ENCODE assay signal across 31 mouse cellular contexts in genomic region chr3:37235025-37235424, GRCm38 (mm10). TPM values are rescaled to one million over a fixed set of nuclear protein-coding genes. Genes with fewer than 3 reads are reported as not detected.
A peak's percentile ranks its signal among the peaks of the same experiment; 100 is the strongest.
DNase-seq lines count a peak whose midpoint lies in the region; ATAC-seq and TF ChIP-seq lines count a peak whose summit lies in the region.
"Had no signal": no experiment of that assay in that cellular context is flagged by ENCODE, and none has a peak within 500 bp of the region (broad histone marks: within the 10 kb centered on the region; RNA-seq: fewer than 3 reads in every experiment).

No protein-coding gene starts in this region.

- H3ac ChIP-seq in C2C12 (ENCODE audit: control insufficient read depth, insufficient read length, low read depth): no peak overlapping the region

- H3K27ac ChIP-seq in kidney, embryonic 14.5 days (ENCODE audit: low read depth, low read length): no peak overlapping the region
- H3K27ac ChIP-seq in kidney, embryonic 16.5 days (ENCODE audit: low read length): no peak overlapping the region
- H3K27ac ChIP-seq: embryonic facial prominence, embryonic 13.5 days; embryonic facial prominence, embryonic 15.5 days; forebrain, embryonic 10.5 days; forebrain, embryonic 12.5 days had no signal

- H3K79me3 ChIP-seq in C2C12 (ENCODE audit: low read depth): no peaks in the 10 kb centered on the region

- no peak overlapping the region for H3K4me2 ChIP-seq in kidney, embryonic 14.5 days (replicated peaks; ENCODE audit: low read depth, low read length)
- H3K4me2 ChIP-seq in kidney, embryonic 16.5 days (replicated peaks; ENCODE audit: low read depth, low read length): no peak overlapping the region
- H3K4me2 ChIP-seq: embryonic facial prominence, embryonic 13.5 days; embryonic facial prominence, embryonic 15.5 days; forebrain, embryonic 12.5 days had no signal

- no peaks in the 10 kb centered on the region for H3K4me1 ChIP-seq in kidney, embryonic 14.5 days (ENCODE audit: control insufficient read depth, insufficient read depth, low read length)
- no peaks in the 10 kb centered on the region for H3K4me1 ChIP-seq in kidney, embryonic 16.5 days (ENCODE audit: insufficient read depth, low read length)
- H3K4me1 ChIP-seq: embryonic facial prominence, embryonic 13.5 days; embryonic facial prominence, embryonic 15.5 days; forebrain, embryonic 10.5 days had no signal

- H3K27me3 ChIP-seq in kidney, embryonic 14.5 days (ENCODE audit: control insufficient read depth, insufficient read depth, low read length): no peaks in the 10 kb centered on the region
- H3K27me3 ChIP-seq in kidney, embryonic 16.5 days (ENCODE audit: insufficient read depth, low read length): no peaks in the 10 kb centered on the region
- no peaks in the 10 kb centered on the region for H3K27me3 ChIP-seq in C2C12 (ENCODE audit: control insufficient read depth, insufficient read depth, insufficient read length)
- H3K27me3 ChIP-seq: CH12.LX; embryonic facial prominence, embryonic 13.5 days; embryonic facial prominence, embryonic 15.5 days; forebrain, embryonic 12.5 days had no signal

- H3K4me3 ChIP-seq in kidney, embryonic 14.5 days (ENCODE audit: low read length): no peak overlapping the region
- no peak overlapping the region for H3K4me3 ChIP-seq in kidney, embryonic 16.5 days (ENCODE audit: low read length)
- H3K4me3 ChIP-seq in C2C12 (ENCODE audit: insufficient read depth, poor library complexity, severe bottlenecking): no peak overlapping the region
- H3K4me3 ChIP-seq: embryonic facial prominence, embryonic 13.5 days; embryonic facial prominence, embryonic 15.5 days; erythroblast, embryonic 14.5 days; forebrain, embryonic 10.5 days; forebrain, embryonic 12.5 days had no signal

- ATAC-seq in kidney, embryonic 14.5 days (ENCODE audit: low FRiP score, low TSS enrichment): peak; percentile 73
- peak; percentile 76 for ATAC-seq in kidney, embryonic 16.5 days (ENCODE audit: low FRiP score, low TSS enrichment)
- ATAC-seq: activated CD4-positive, CD25-positive, alpha-beta regulatory T cell, adult 4 months; CD4-positive, CD25-positive, alpha-beta regulatory T cell, adult 4 months; forebrain, embryonic 14.5 days; forebrain, embryonic 16.5 days; Patski had no signal

- no peaks in the 10 kb centered on the region for H3K79me2 ChIP-seq in C2C12 (ENCODE audit: control insufficient read depth, insufficient read depth)

- no peak for DNase-seq in kidney, postnatal 25 days
- no peak for DNase-seq in kidney, adult 8-10 months
- DNase-seq in mesoderm, embryonic 11.5 days (ENCODE audit: low read depth, low spot score): peak; percentile 24
- DNase-seq in yolk sac, embryonic 10.5 days (ENCODE audit: low spot score): no peak
- DNase-seq in urinary bladder, postnatal 10 days (ENCODE audit: low spot score): no peak
- DNase-seq: adrenal gland, adult 8-10 months; adrenal gland, postnatal 14 days; adrenal gland, postnatal 36 days; cerebellum, adult 11 months; cerebellum, adult 18-20 months; cerebellum, adult 8-10 months; cerebellum, adult 9-11 months; cerebellum, postnatal 14 days; cerebellum, postnatal 36 days; embryo, embryonic 11 days had no signal

- WGBS in kidney, embryonic 14.5 days: 38% methylated on average over 4 of the region's 4 CpGs
- WGBS in kidney, embryonic 16.5 days: 34% methylated on average over 4 of the region's 4 CpGs

- no peak overlapping the region for H3K9ac ChIP-seq in kidney, embryonic 14.5 days (ENCODE audit: low read depth, low read length)
- H3K9ac ChIP-seq in kidney, embryonic 16.5 days (replicated peaks; ENCODE audit: low read length): no peak overlapping the region
- H3K9ac ChIP-seq: embryonic facial prominence, embryonic 13.5 days; embryonic facial prominence, embryonic 15.5 days; forebrain, embryonic 12.5 days had no signal

- TF ChIP-seq CTCF in C2C12 (IDR thresholded peaks at IDR 0.05; ENCODE audit: control insufficient read depth, insufficient read depth, insufficient read length): no peak

- no peaks in the 10 kb centered on the region for H3K9me3 ChIP-seq in kidney, embryonic 14.5 days (ENCODE audit: control insufficient read depth, low read length)
- no peaks in the 10 kb centered on the region for H3K9me3 ChIP-seq in kidney, embryonic 16.5 days (ENCODE audit: low read length)
- H3K9me3 ChIP-seq: embryonic facial prominence, embryonic 15.5 days; forebrain, embryonic 10.5 days; forebrain, embryonic 12.5 days; G1E had no signal

- H3K36me3 ChIP-seq in kidney, embryonic 14.5 days (ENCODE audit: control insufficient read depth, insufficient read depth, low read length): no peaks in the 10 kb centered on the region
- no peaks in the 10 kb centered on the region for H3K36me3 ChIP-seq in kidney, embryonic 16.5 days (ENCODE audit: insufficient read depth, low read length)
- no peaks in the 10 kb centered on the region for H3K36me3 ChIP-seq in C2C12 (ENCODE audit: control insufficient read depth, insufficient read depth)
- H3K36me3 ChIP-seq: embryonic facial prominence, embryonic 13.5 days; embryonic facial prominence, embryonic 15.5 days; forebrain, embryonic 10.5 days; forebrain, embryonic 12.5 days; G1E had no signal

TF ChIP-seq in C2C12, 6 proteins besides CTCF, POLR2A, EP300 and RAD21:
- TF ChIP-seq MYOD1 (IDR thresholded peaks at IDR 0.05; ENCODE audit: control insufficient read depth, insufficient read length, low read depth) (peak; percentile 22), FOSL1 (IDR thresholded peaks at IDR 0.05; ENCODE audit: insufficient read depth, low read length, poor library complexity, severe bottlenecking) (no peak)
TF ChIP-seq in C2C12: peak in this region for 1.

RNA-seq across cellular contexts. Expression of gene Il21, which starts 2.6 kb away (rescaled TPM):
- polyA plus RNA-seq in kidney, embryonic 14.5 days (2014; fragmentation: Nextera tagmentation; extraction: Ambion mirVana): not detected in 2 replicates
- polyA plus RNA-seq in kidney, embryonic 16.5 days (2015; fragmentation: Nextera tagmentation; extraction: Ambion mirVana): not detected in 2 replicates
- polyA plus RNA-seq in C2C12 (2012; fragmentation: generic; extraction: Trizol): not detected
- polyA plus RNA-seq: embryonic facial prominence, embryonic 11.5 days; embryonic facial prominence, embryonic 13.5 days; embryonic facial prominence, embryonic 15.5 days; erythroblast, embryonic 14.5 days; forebrain, embryonic 10.5 days; forebrain, embryonic 12.5 days; forebrain, embryonic 14.5 days; forebrain, embryonic 16.5 days; G1E; Patski had no signal
